Mouse (Mus musculus): Measurements from ENCODE around the gene Hspe1.

- TF ChIP-seq CTCF (IDR thresholded peaks at IDR 0.05; ENCODE audit: extremely low read depth, insufficient read depth, low read length) (no peak), POLR2A (IDR thresholded peaks at IDR 0.05; ENCODE audit: extremely low read depth, insufficient read depth, low read length) (no peak)
These were observed 35.1 kb downstream of the Hspe1 start for GRCm38 (mm10) chr1:55123046-55123445.

Measured in cortical plate, adult 2 months (tissue).